Mouse (Mus musculus) midbrain, embryonic 11.5 days (tissue): ENCODE data around the gene Lrrc39. TPM values are rescaled to one million over a fixed set of nuclear protein-coding genes. Genes with fewer than 3 reads are reported as not detected.

Experiments
- ATAC-seq: fragments of 200-750 bp; cut with Nextera tagmentation; 2 replicates; pipeline ENCODE4 v1.8.0; 2017; ENCODE audit warnings: moderate TSS enrichment, moderate library complexity; ENCODE audit not compliant: low FRiP score
- DNase-seq: peaks from one replicate; pipeline ENCODE4 v3.0.0; 2015; ENCODE audit warnings: low spot score; ENCODE audit errors: missing footprints
- H3K27ac ChIP-seq: fragments of 300-500 bp; sonication (generic); 2 replicates; pipeline ENCODE4 v1.5.1; 2014; ENCODE audit warnings: low read depth, low read length
- H3K27me3 ChIP-seq: fragments of 300-500 bp; sonication (generic); 2 replicates; pipeline ENCODE4 v1.6.1; 2014; ENCODE audit warnings: mild to moderate bottlenecking, low read length, moderate library complexity, mixed read lengths; ENCODE audit not compliant: control insufficient read depth, insufficient read depth
- H3K36me3 ChIP-seq: fragments of 300-500 bp; sonication (generic); 2 replicates; pipeline ENCODE4 v1.6.1; 2014; ENCODE audit warnings: mild to moderate bottlenecking, low read length, moderate library complexity, mixed read lengths; ENCODE audit not compliant: control insufficient read depth, insufficient read depth
- H3K4me1 ChIP-seq: fragments of 300-500 bp; sonication (generic); 2 replicates; pipeline ENCODE4 v1.6.1; 2014; ENCODE audit warnings: low read length; ENCODE audit not compliant: control insufficient read depth, insufficient read depth
- H3K4me2 ChIP-seq: fragments of 300-500 bp; sonication (generic); 2 replicates; pipeline ENCODE4 v1.6.1; 2014; ENCODE audit warnings: mild to moderate bottlenecking, moderate library complexity
- H3K4me3 ChIP-seq: fragments of 300-500 bp; sonication (generic); 2 replicates; pipeline ENCODE4 v1.5.1; 2014; ENCODE audit warnings: low read depth, low read length
- H3K9ac ChIP-seq: fragments of 300-500 bp; sonication (generic); 2 replicates; pipeline ENCODE4 v1.6.1; 2014; ENCODE audit warnings: low read length
- H3K9me3 ChIP-seq: fragments of 300-500 bp; sonication (generic); 2 replicates; pipeline ENCODE4 v1.6.1; 2016; ENCODE audit warnings: low read length; ENCODE audit not compliant: control insufficient read depth
- WGBS: fragments of 180-500 bp; shearing (Covaris S2); extraction: QIAGEN DNeasy Blood & Tissue Kit; methylation state at CpG from one replicate; pipeline ENCODE4 v1.1.7; 2014; 5-methylcytosine and 5-hydroxymethylcytosine counted together
- polyA plus RNA-seq: library from polyadenylated mRNA; unstranded; fragments of >200 nt; fragmentation: Nextera tagmentation; extraction: Ambion mirVana; gene quantifications from 2 replicates; pipeline ENCODE4 v1.2.1, GENCODE M21; 2014

The Lrrc39 gene
- polyA plus RNA-seq, 1 experiment from 2014 or later = 0.97 TPM

DNA sequence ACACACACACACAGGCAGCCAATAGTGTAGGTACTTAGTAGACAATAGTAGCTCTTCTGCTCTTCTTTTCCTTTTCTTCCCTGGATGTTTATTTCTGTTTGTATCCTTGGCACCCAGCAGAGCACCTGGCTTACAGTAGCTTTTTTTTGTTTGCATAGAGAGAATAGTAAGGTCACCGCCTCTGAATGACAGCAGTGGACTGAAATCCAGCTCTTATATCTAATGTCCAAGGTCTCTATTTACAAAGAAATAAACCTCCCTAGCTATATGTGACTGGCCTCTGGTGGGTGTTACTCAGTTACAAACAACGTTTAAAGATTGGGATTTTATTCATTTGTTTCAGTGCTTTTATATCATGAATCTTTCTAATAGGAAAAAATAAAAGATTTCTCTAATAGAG lies 36.9 kb downstream of the Lrrc39 start:
- no peak for ATAC-seq
- no peak for DNase-seq
- Histone ChIP-seq H3K36me3 (no peaks in the 10 kb centered on the region), H3K9ac (no peak overlapping the region), H3K4me2 (no peak overlapping the region), H3K9me3 (no peaks in the 10 kb centered on the region), H3K4me3 (no peak overlapping the region), H3K4me1 (peaks cover 3% of the 10 kb centered on the region), H3K27ac (no peak overlapping the region), H3K27me3 (no peaks in the 10 kb centered on the region)
- WGBS = 86% methylated on average over 2 of the region's 2 CpGs

DNA sequence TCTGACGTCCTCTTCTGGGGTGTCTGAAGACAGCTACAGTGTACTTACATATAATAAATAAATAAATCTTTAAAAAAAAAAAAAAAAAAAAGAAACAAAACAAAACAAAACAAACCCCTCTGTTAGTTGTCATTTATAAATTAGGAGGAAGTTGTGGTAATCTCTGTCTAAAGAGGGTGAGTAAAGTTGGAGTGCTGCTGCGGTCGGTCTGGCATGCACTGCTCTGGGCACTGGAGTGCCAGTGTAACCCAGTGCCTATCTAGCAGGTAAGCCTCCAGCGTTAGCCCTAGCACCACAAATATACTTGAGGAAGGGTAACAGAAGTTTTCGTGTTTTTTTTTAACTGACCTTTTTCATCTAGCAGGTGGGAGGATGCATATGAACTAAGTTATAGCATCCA lies 38.2 kb downstream of the Lrrc39 start:
- H3K9me3 ChIP-seq = no peaks in the 10 kb centered on the region
- no peak overlapping the region for H3K4me3 ChIP-seq
- H3K27me3 ChIP-seq = no peaks in the 10 kb centered on the region
- 85% methylated on average over 5 of the region's 5 CpGs for WGBS
- no peak overlapping the region for H3K9ac ChIP-seq
- no peak overlapping the region for H3K4me2 ChIP-seq
- no peak overlapping the region for H3K27ac ChIP-seq
- H3K4me1 ChIP-seq = peaks cover 1% of the 10 kb centered on the region
- DNase-seq (no peak), ATAC-seq (no peak)
- no peaks in the 10 kb centered on the region for H3K36me3 ChIP-seq

GRCm38 (mm10) chr3:116601781-116602180 lies 39.0 kb downstream of the Lrrc39 start:
- ATAC-seq (no peak), DNase-seq (no peak)
- Histone ChIP-seq H3K27ac (no peak overlapping the region), H3K9ac (no peak overlapping the region), H3K36me3 (no peaks in the 10 kb centered on the region), H3K27me3 (no peaks in the 10 kb centered on the region), H3K4me1 (no peaks in the 10 kb centered on the region), H3K4me3 (no peak overlapping the region), H3K9me3 (no peaks in the 10 kb centered on the region), H3K4me2 (no peak overlapping the region)
- WGBS = 97% methylated on average over 5 of the region's 5 CpGs

- Histone ChIP-seq H3K27ac (no peak overlapping the region), H3K9ac (no peak overlapping the region), H3K27me3 (no peaks in the 10 kb centered on the region), H3K9me3 (no peaks in the 10 kb centered on the region), H3K4me2 (no peak overlapping the region), H3K4me3 (no peak overlapping the region), H3K4me1 (no peaks in the 10 kb centered on the region), H3K36me3 (peaks cover 5% of the 10 kb centered on the region; the same call in 1 of the 2 replicates)
- DNase-seq (no peak), ATAC-seq (no peak)
- WGBS = 87% methylated on average over 9 of the region's 9 CpGs
These were observed 41.8 kb downstream of the Lrrc39 start for GRCm38 (mm10) chr3:116604570-116604969.

DNA sequence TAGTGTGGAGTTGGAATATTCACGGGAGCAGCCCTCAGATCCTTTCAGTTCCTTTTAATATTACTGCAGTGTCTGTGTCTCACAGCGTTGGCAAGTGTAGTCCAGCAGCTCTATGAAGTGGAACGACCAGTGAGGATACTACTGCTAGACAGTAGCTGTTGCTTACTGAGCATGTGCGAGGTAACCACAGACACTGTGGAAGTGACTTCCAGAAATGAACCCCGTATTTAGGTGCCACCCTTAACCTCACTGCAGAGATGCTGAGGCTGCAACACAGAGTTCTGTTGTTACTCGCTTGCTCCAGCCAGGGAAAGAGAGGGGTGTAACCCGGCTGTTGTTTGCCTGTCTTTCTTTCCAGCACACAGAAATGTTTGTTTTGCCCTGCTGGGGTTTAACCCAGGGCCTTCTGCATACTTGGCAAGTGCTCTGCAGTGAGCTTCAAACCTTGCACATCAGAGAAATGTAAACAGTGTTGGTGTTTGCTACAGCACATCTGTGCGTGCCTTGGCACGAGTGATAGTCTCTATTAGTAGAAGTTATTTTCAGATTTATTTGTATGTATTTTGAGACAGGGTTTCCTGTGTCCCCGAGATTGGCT lies 51.6 kb downstream of the Lrrc39 start, which contains the start of gene Trmt13:
Gene Trmt13 (minus strand): TSS at position 293 of the 598 bp plus-strand sequence.
- Histone ChIP-seq H3K27ac (no peak within 1 kb of the TSS), H3K9ac (no peak within 1 kb of the TSS), H3K4me2 (no peak within 1 kb of the TSS), H3K9me3 (no peaks in the 10 kb centered on the region), H3K36me3 (peaks cover 7% of the 10 kb centered on the region), H3K4me3 (no peak within 1 kb of the TSS), H3K27me3 (no peaks in the 10 kb centered on the region), H3K4me1 (no peaks in the 10 kb centered on the region)
- DNase-seq (no peak), ATAC-seq (no peak)
- WGBS = 85% methylated on average over 10 of the region's 10 CpGs

DNA sequence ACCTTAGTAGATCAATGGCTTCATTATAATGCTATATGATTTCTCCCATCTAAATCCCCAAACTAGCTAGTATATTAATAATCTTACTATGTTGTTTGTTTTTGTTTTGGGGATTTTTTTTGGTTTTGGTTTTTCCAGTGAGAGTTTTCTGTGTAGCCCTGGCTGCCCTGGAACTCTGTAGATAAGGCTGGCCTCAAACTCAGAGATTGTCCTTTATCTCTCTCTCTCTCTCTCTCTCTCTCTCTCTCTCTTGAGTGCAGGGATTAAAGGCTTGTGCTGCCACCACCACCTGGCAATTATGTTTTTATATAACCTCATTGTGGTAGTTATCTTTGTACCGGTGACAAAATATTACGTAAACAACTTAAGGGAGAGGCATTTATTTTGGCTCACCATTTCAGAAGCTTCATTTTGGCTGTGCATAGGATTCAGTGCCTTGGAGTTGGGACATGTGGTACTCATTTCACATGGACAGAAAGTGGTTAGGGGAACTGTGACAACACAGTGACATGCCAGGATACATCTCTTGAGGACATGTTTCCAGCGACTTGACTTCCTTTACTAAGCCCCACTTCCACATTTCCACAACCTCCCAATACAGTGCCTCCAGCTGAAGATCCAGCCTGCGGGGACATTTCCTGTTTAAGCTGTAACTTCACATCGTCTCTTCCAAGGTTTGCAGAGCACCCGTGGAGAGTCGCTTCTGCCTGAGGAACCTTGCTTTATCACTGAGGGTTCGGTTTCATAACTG lies 52.7 kb downstream of the Lrrc39 start:
- ATAC-seq (no peak), DNase-seq (peak; percentile 76)
- Histone ChIP-seq H3K9ac (no peak overlapping the region), H3K4me3 (no peak overlapping the region), H3K4me1 (no peaks in the 10 kb centered on the region), H3K27ac (no peak overlapping the region), H3K36me3 (peaks cover 7% of the 10 kb centered on the region), H3K27me3 (no peaks in the 10 kb centered on the region), H3K9me3 (no peaks in the 10 kb centered on the region), H3K4me2 (no peak overlapping the region)
- WGBS = 89% methylated on average over 8 of the region's 8 CpGs

GRCm38 (mm10) chr3:116618855-116619254 lies 56.1 kb downstream of the Lrrc39 start:
- Histone ChIP-seq H3K9ac (no peak overlapping the region), H3K27ac (no peak overlapping the region), H3K27me3 (no peaks in the 10 kb centered on the region), H3K36me3 (peaks cover 13% of the 10 kb centered on the region), H3K4me2 (no peak overlapping the region), H3K9me3 (no peaks in the 10 kb centered on the region), H3K4me3 (no peak overlapping the region), H3K4me1 (no peaks in the 10 kb centered on the region)
- ATAC-seq (no peak), DNase-seq (peak; percentile 77)
- WGBS = 89% methylated on average over 6 of the region's 6 CpGs

DNA sequence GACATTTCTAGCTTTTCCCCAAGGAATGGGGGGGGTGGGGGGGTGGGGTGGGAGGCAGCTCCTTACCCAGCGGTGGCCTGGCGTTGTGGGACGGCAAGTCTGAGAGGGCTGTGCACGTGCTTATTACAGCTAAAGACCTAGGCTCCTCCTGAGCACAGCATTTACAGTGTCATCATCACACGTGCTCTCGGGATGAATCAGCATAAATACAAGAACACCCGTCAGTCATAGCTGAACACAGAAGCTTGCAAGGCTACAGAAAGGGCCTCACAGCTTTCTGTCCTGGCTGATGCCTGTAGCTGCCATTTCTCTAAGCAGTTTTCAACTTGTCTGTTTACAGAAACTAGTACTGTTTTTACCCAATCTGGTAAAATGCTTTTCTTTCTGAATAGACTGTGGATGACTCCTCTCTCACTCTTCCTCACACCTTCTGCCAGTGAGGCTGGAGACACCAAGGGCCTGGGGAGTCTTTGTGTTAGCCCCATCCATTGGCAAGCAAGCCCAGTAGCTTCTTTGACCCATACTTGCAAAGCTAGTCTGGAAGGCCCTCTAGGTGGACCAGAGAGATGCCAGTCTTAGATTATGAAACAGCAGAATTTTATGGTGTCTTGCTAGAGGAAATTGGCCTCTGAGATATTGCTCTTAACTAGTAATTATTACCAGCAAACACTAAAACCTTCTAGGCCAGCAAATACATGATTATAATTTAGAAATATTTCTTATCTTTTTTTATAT lies 58.0 kb downstream of the Lrrc39 start:
- Histone ChIP-seq H3K9ac (no peak overlapping the region), H3K36me3 (peaks cover 9% of the 10 kb centered on the region), H3K4me3 (no peak overlapping the region), H3K27me3 (no peaks in the 10 kb centered on the region), H3K4me2 (no peak overlapping the region), H3K9me3 (no peaks in the 10 kb centered on the region), H3K4me1 (no peaks in the 10 kb centered on the region), H3K27ac (no peak overlapping the region)
- DNase-seq (peak; percentile 33), ATAC-seq (no peak)
- 90% methylated on average over 7 of the region's 7 CpGs for WGBS

- Histone ChIP-seq H3K27ac (no peak overlapping the region), H3K9ac (no peak overlapping the region), H3K4me2 (no peak overlapping the region), H3K9me3 (no peaks in the 10 kb centered on the region), H3K36me3 (peaks cover 9% of the 10 kb centered on the region), H3K4me3 (no peak overlapping the region), H3K27me3 (no peaks in the 10 kb centered on the region), H3K4me1 (no peaks in the 10 kb centered on the region)
- WGBS = 90% methylated on average over 7 of the region's 7 CpGs
- DNase-seq (peak; percentile 10), ATAC-seq (no peak)
These were observed 59.9 kb downstream of the Lrrc39 start for GRCm38 (mm10) chr3:116622641-116623040.
